Mouse (Mus musculus) myocyte (in vitro differentiated cells): ENCODE measurements at regions not wholly inside any gene's neighbourhood (a gene's known extent, or its start where the extent isn't known, plus 50 kb on each side); places are given as distances from the start of the nearest gene placed in this dataset.

Experiments used
- E2F4 ChIP-seq: IDR thresholded peaks from one replicate; pipeline ENCODE4 v1.6.1; 2011; ENCODE audit warnings: mild to moderate bottlenecking, control low read depth, moderate library complexity; ENCODE audit not compliant: insufficient read depth
- MAX ChIP-seq: IDR thresholded peaks from one replicate; pipeline ENCODE4 v1.6.1; 2011; ENCODE audit warnings: low read depth, mild to moderate bottlenecking, control low read depth
- MYOD1 ChIP-seq, 3 experiments: IDR thresholded peaks; one replicate each; pipeline ENCODE4 v1.6.1; 2011; ENCODE audit warnings: control low read depth in 2 of 3, low read depth in 2 of 3, mild to moderate bottlenecking in 2 of 3, moderate library complexity in 1 of 3; ENCODE audit not compliant: insufficient read length in 2 of 3, control insufficient read depth in 1 of 3
- MYOG ChIP-seq, 3 experiments: IDR thresholded peaks; one replicate each; pipeline ENCODE4 v1.6.1; 2011; ENCODE audit warnings: control low read depth in 2 of 3, low read depth in 2 of 3, mild to moderate bottlenecking in 2 of 3; ENCODE audit not compliant: insufficient read length in 2 of 3, control insufficient read depth in 1 of 3, insufficient read depth in 1 of 3
- POLR2A ChIP-seq: IDR thresholded peaks from one replicate; pipeline ENCODE4 v1.6.1; 2011; ENCODE audit warnings: low read depth, mild to moderate bottlenecking, control low read depth, moderate library complexity; ENCODE audit not compliant: insufficient read length
- SRF ChIP-seq: IDR thresholded peaks from one replicate; pipeline ENCODE4 v1.6.1; 2011; ENCODE audit warnings: low read depth; ENCODE audit not compliant: control insufficient read depth, insufficient read length
- TCF12 ChIP-seq: IDR thresholded peaks from one replicate; pipeline ENCODE4 v1.6.1; 2011; ENCODE audit warnings: mild to moderate bottlenecking, control low read depth; ENCODE audit not compliant: poor library complexity, insufficient read depth, severe bottlenecking

DNA sequence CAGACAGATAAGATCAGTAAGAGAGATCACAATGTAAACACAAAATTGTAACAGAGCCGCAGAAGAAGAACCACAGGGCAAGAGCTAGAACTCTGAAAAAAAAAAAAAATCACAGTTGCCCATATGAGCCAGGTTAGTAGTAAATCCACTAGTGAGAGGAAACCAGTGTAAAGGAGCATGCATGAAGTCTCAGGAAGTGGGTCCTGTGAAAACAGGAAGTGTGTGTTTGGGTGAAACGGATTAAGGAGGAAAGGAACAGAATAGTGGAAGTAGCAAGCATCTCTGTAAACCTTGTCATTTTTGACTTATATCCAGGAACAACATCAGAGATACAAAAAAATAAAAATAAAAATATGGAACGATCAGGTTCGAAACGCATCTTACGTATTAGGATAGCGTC is 753.4 kb upstream of the Nudt12 start:
- TF ChIP-seq MYOG (IDR thresholded peaks at IDR 0.05; ENCODE audit: control insufficient read depth in 1 of 3, insufficient read depth in 1 of 3, insufficient read length in 2 of 3, low read depth in 2 of 3) (no peak), POLR2A (no peak), MYOD1 (IDR thresholded peaks at IDR 0.05; ENCODE audit: control insufficient read depth in 1 of 3, insufficient read length in 2 of 3, low read depth in 2 of 3) (no peak), SRF (no peak), MAX (no peak), E2F4 (no peak), TCF12 (no peak)
